Mouse (Mus musculus): ENCODE measurements around the gene Wnt5b. TPM values are rescaled to one million over a fixed set of nuclear protein-coding genes. Genes with fewer than 3 reads are reported as not detected.

The Wnt5b gene
- polyA plus RNA-seq, 1 experiment from 2014 or later = 5.8 TPM

DNA sequence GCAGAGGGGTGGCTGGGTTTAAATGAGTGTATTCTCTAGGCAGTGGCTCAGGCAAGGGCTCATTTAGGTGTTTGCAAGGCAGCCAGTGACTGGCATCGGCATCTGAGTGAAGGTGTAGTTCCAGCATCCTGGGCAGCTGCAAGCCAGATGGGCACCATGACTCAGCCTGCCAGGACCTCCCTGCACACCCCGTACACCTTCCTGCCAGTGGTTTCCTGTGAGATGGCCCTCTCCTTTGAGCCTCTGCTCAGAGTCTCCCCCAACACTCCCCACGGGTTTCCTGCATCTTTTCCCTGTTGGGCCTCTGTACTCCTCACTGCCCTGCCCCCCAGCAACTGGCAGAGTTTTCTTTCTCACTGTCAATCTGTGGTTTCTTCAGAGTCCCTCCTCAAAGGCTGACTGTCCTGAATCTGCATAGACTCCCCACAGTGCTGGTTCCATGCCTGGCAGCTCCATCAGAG, 22.2 kb downstream of the Wnt5b start:
- no peaks in the 10 kb centered on the region for H3K27me3 ChIP-seq
- no peak for ATAC-seq (replicated peaks; ENCODE audit: insufficient number of reproducible peaks, insufficient read depth, low FRiP score, low read depth)
- no peaks in the 10 kb centered on the region for H3K36me3 ChIP-seq
- WGBS = 39% methylated on average over 3 of the region's 3 CpGs
- peaks cover 35% of the 10 kb centered on the region for H3K4me1 ChIP-seq (replicated peaks)
- no peak overlapping the region for H3K4me2 ChIP-seq
- H3K9ac ChIP-seq = no peak overlapping the region
- no peak overlapping the region for H3K27ac ChIP-seq
- H3K4me3 ChIP-seq = no peak overlapping the region
- no peaks in the 10 kb centered on the region for H3K9me3 ChIP-seq (replicated peaks)

DNA sequence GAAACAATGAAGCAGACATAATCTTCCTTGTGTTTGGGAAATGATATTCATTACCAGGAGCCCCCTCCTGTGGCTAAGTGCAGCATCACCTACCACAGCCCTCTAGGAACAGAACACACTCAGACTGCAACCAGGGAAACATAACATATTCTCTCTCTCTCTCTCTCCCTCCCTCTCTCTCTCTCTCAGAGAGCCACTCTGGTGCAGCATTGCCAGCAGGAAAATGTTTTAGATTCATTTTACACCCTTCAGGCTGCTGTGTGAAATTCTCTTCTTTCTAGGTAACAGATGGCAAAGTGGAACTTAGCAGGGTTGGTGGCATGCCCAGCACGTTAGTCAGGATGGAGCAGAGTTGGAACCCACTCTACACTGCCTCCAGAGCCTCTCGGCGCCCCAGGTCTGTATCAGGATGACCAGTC, 22.7 kb downstream of the Wnt5b start:
- H3K27me3 ChIP-seq = no peaks in the 10 kb centered on the region
- H3K27ac ChIP-seq = no peak overlapping the region
- H3K4me3 ChIP-seq = no peak overlapping the region
- WGBS = 64% methylated on average over 3 of the region's 3 CpGs
- H3K36me3 ChIP-seq = no peaks in the 10 kb centered on the region
- ATAC-seq (replicated peaks; ENCODE audit: insufficient number of reproducible peaks, insufficient read depth, low FRiP score, low read depth) = no peak
- H3K4me1 ChIP-seq (replicated peaks) = peaks cover 32% of the 10 kb centered on the region
- H3K9ac ChIP-seq = no peak overlapping the region
- H3K4me2 ChIP-seq = no peak overlapping the region
- no peaks in the 10 kb centered on the region for H3K9me3 ChIP-seq (replicated peaks)

DNA sequence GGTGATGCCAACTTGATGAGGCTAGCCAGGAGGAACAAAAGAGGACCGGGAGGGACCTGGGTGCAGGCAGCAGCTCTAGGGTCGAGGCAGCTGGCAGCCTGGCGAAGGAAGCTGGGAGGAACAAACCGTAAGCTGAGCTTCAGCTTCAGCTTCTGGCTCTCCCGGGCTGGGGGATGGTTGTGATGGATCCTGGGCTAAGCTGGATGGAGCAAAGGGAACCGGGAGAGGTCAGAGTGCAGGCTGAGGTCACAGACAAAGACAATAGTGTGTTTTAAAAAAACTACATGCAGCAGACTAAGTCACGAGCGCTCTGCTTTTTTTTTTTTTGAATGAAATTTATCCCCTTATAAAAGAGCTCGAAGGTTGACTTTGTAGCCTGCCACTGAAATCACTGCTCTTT, 23.4 kb downstream of the Wnt5b start:
- Histone ChIP-seq H3K9ac (no peak overlapping the region), H3K27ac (peak overlapping the region; percentile 54), H3K4me1 (replicated peaks) (peaks cover 26% of the 10 kb centered on the region)

DNA sequence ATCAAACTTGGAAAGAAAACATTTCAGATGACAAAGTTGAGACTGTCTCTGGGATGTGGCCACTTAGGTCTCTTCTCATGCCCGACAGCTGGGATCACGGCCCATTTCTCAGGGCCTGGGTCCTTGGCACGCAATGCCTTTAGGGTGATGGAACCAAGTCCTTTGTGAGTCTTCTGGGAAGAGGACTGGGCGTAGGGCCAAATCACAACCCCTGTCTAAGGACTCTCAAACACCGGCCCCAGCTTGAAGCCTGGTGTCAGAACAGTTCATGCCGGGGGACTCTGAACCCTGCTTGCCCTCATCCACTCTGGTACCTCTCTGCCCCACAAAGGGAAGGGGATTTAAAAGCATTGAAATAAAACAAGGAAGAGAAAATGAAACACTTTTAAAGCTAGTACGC, 30.1 kb downstream of the Wnt5b start:
- Histone ChIP-seq H3K4me1 (replicated peaks) (peaks cover 25% of the 10 kb centered on the region), H3K27me3 (no peaks in the 10 kb centered on the region), H3K27ac (no peak overlapping the region; the same call in 1 of the 2 replicates), H3K4me2 (no peak overlapping the region), H3K36me3 (no peaks in the 10 kb centered on the region), H3K9me3 (replicated peaks) (no peaks in the 10 kb centered on the region), H3K9ac (no peak overlapping the region; the same call in 1 of the 2 replicates), H3K4me3 (no peak overlapping the region)
- WGBS = 49% methylated on average over 7 of the region's 7 CpGs
- ATAC-seq (replicated peaks; ENCODE audit: insufficient number of reproducible peaks, insufficient read depth, low FRiP score, low read depth) = peak; percentile 69

More for the DNA sequence above, 23.4 kb downstream of the Wnt5b start:
- no peak for ATAC-seq (replicated peaks; ENCODE audit: insufficient number of reproducible peaks, insufficient read depth, low FRiP score, low read depth)
- H3K4me2 ChIP-seq = peak overlapping the region; percentile 4; the same call in 1 of the 2 replicates
- no peak overlapping the region for H3K4me3 ChIP-seq
- no peaks in the 10 kb centered on the region for H3K36me3 ChIP-seq
- 32% methylated on average over 9 of the region's 9 CpGs for WGBS
- H3K9me3 ChIP-seq (replicated peaks) = no peaks in the 10 kb centered on the region
- no peaks in the 10 kb centered on the region for H3K27me3 ChIP-seq

DNA sequence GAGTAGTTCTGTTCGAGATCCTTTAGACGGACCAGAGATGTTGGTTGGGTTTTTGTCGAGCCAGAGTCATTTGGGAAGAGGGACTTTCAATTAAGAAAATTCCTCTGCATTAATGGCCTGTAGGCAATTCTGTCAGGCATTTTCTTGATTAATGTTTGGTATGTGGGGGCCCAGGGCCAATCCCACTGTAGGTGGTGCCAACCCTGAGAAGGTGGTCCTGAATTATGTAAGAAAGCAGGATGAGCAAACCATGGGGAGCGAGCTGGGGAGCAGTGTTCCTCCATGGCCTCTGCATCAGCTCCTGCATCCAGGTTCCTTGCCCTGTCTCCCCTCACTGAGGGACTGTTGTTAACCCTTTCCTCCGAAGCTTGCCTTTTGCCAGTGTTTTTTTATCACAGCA, 30.7 kb downstream of the Wnt5b start:
- H3K4me2 ChIP-seq = no peak overlapping the region
- peaks cover 30% of the 10 kb centered on the region for H3K4me1 ChIP-seq (replicated peaks)
- no peak overlapping the region for H3K9ac ChIP-seq
- no peaks in the 10 kb centered on the region for H3K27me3 ChIP-seq
- no peaks in the 10 kb centered on the region for H3K9me3 ChIP-seq (replicated peaks)
- no peaks in the 10 kb centered on the region for H3K36me3 ChIP-seq
- WGBS = 79% methylated on average over 5 of the region's 5 CpGs
- H3K4me3 ChIP-seq = no peak overlapping the region
- no peak overlapping the region for H3K27ac ChIP-seq
- no peak for ATAC-seq (replicated peaks; ENCODE audit: insufficient number of reproducible peaks, insufficient read depth, low FRiP score, low read depth)

DNA sequence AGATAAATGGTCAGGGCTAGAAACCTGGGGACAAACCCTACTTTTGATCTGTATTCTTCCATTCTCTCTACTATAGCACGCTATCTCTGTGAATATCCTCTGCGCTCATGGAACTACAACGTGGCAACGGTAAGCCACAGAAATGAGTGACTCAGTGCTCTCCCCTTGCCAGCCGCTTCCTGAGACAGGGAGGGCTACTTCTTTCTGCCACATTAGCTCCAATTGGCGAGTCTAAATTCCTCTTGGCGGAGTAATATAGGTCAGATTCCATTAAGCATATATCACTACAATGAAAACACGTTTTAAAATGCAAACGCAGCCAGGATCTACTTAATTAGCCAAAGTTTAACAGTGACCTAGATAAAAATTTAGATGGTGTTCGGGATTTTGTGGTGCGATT, 31.4 kb downstream of the Wnt5b start:
- H3K9ac ChIP-seq = no peak overlapping the region
- WGBS = 84% methylated on average over 11 of the region's 11 CpGs
- H3K27ac ChIP-seq = no peak overlapping the region
- ATAC-seq (replicated peaks; ENCODE audit: insufficient number of reproducible peaks, insufficient read depth, low FRiP score, low read depth) = no peak
- H3K36me3 ChIP-seq = no peaks in the 10 kb centered on the region
- no peak overlapping the region for H3K4me3 ChIP-seq
- peaks cover 35% of the 10 kb centered on the region for H3K4me1 ChIP-seq (replicated peaks)
- no peaks in the 10 kb centered on the region for H3K27me3 ChIP-seq
- H3K4me2 ChIP-seq = no peak overlapping the region
- H3K9me3 ChIP-seq (replicated peaks) = no peaks in the 10 kb centered on the region

DNA sequence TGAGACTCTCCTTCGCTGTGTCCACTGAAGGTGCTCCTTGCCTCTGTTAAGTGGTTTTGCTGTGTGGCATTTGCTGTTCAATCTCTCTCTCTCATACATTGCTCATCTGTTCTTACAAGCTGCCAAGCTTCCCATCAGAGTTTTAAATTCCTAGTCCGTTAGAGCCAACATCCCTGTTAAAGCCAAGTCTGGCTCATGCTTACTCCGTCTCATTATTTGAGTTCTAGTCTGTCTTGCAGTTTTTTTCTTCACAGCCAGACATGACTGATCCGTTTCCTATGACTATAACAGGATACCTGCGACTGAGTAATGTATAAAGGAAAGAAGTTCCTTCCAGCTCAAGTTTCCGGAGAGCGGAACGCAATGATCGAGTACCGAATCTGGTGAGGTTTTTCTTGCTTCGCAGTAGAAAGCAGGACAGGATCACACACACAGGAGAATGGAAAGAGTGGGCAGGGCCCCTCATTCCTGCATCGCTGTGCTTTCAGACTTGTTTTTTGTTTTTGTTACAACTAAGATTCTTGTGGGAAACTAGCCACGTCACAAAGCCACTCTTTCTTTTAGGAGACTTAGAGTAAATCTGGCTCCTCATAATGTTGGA, 34.6 kb downstream of the Wnt5b start:
- no peaks in the 10 kb centered on the region for H3K27me3 ChIP-seq
- peak overlapping the region; percentile 75 for H3K27ac ChIP-seq
- no peak overlapping the region for H3K4me3 ChIP-seq
- no peaks in the 10 kb centered on the region for H3K9me3 ChIP-seq (replicated peaks)
- WGBS = 81% methylated on average over 13 of the region's 13 CpGs
- no peak for ATAC-seq (replicated peaks; ENCODE audit: insufficient number of reproducible peaks, insufficient read depth, low FRiP score, low read depth)
- no peak overlapping the region for H3K9ac ChIP-seq
- peaks cover 33% of the 10 kb centered on the region for H3K4me1 ChIP-seq (replicated peaks)
- no peaks in the 10 kb centered on the region for H3K36me3 ChIP-seq
- no peak overlapping the region for H3K4me2 ChIP-seq

DNA sequence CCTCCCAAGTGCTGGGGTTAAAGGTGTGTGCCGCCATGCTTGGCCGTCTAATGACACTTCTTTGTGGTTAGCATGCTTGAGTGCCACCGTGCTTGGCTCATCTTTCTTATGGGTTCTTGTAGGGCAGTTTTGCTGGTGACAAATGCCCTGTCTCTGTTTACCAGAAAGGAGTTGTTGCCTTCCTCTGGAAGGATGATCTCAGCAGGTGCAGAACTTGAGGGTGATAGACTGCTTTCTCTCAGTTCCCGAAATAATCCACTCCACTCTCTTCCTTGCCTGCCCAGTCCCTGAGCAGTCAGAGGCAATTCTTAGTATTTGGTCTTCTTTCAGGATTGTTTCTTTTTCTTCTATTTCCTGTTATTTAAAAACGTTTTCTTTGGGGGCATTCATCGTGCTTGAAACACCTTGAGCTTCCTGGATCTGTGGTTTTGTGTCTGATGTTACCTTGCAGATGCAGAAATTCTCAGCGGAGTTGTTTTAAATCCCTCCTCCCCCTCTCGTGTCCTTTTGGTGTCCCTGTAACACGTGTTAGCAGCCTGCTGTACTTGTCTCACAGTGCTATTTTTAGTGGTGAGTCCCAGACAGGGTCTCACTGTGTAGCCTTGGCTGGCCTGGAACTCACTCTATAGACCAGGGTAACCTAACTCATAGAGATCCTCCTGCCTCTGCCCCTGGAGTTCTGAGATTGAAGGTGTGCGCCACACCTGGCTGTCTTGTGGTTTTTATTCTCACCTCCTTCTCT, 35.3 kb downstream of the Wnt5b start:
- H3K36me3 ChIP-seq = no peaks in the 10 kb centered on the region
- H3K4me2 ChIP-seq = no peak overlapping the region; the same call in 1 of the 2 replicates
- no peaks in the 10 kb centered on the region for H3K9me3 ChIP-seq (replicated peaks)
- ATAC-seq (replicated peaks; ENCODE audit: insufficient number of reproducible peaks, insufficient read depth, low FRiP score, low read depth) = peak; percentile 85
- H3K27ac ChIP-seq = peak overlapping the region; percentile 75
- no peaks in the 10 kb centered on the region for H3K27me3 ChIP-seq
- H3K4me1 ChIP-seq (replicated peaks) = peaks cover 25% of the 10 kb centered on the region
- WGBS = 51% methylated on average over 10 of the region's 10 CpGs
- no peak overlapping the region for H3K4me3 ChIP-seq
- no peak overlapping the region for H3K9ac ChIP-seq

DNA sequence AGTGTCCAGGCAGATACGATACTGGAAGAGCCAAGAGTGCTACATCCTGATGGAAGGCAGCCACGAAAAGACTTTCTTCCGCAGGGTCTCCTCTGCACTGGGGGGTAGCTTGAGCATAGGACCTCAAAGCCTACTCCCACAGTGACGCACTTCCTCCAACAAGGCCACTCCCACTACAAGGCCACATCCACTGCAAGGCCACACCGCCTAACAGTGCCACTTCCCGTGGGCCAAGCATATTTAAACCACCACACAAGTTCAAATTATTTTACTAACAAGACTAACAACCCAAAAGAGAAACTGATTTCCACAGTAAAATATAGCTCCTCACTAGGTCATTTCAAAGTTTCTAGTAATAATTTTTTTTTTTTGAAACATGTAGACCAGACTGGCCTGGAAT, 35.9 kb downstream of the Wnt5b start:
- H3K4me1 ChIP-seq (replicated peaks) = peaks cover 20% of the 10 kb centered on the region
- H3K4me3 ChIP-seq = no peak overlapping the region
- no peaks in the 10 kb centered on the region for H3K27me3 ChIP-seq
- 93% methylated on average over 6 of the region's 6 CpGs for WGBS
- no peak overlapping the region for H3K9ac ChIP-seq
- no peak for ATAC-seq (replicated peaks; ENCODE audit: insufficient number of reproducible peaks, insufficient read depth, low FRiP score, low read depth)
- peak overlapping the region; percentile 75 for H3K27ac ChIP-seq
- no peaks in the 10 kb centered on the region for H3K36me3 ChIP-seq
- H3K4me2 ChIP-seq = no peak overlapping the region
- H3K9me3 ChIP-seq (replicated peaks) = no peaks in the 10 kb centered on the region

DNA sequence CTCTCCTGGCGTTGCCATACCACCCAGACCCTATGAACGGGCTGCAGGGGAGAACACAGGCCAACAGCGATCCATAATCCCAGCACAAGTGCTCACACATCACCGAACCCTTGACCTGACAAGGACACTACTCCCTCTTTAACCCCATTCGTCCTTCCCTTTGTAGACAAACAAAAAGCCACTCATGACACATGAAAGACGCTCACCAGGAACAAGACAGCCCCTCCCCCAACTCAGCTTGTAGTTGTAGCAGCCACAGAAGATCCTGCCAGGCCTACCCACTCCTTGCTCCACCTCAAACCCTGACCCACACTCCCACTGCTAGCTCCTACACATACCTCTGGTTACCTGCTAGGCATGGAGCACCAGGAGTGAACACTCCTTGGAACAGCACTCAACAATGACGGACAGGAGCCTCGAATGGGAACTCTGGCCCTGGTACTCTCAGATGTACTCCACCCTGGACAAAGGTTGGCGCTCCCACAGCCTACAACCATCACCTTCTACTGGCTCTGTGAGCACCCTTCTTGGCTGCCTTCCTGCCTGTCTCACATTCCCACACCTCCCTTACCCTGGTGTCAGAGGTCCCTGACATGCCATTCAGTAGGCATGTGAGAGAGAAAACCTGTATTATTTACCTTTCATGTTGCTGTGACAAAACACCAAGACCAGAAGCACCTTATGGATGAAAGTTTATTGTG, 38.5 kb downstream of the Wnt5b start:
- Histone ChIP-seq H3K4me1 (replicated peaks) (peaks cover 25% of the 10 kb centered on the region), H3K36me3 (no peaks in the 10 kb centered on the region), H3K27me3 (no peaks in the 10 kb centered on the region), H3K4me2 (no peak overlapping the region), H3K9me3 (replicated peaks) (no peaks in the 10 kb centered on the region), H3K9ac (no peak overlapping the region), H3K27ac (no peak overlapping the region), H3K4me3 (no peak overlapping the region)
- no peak for ATAC-seq (replicated peaks; ENCODE audit: insufficient number of reproducible peaks, insufficient read depth, low FRiP score, low read depth)
- WGBS = 65% methylated on average over 9 of the region's 9 CpGs

DNA sequence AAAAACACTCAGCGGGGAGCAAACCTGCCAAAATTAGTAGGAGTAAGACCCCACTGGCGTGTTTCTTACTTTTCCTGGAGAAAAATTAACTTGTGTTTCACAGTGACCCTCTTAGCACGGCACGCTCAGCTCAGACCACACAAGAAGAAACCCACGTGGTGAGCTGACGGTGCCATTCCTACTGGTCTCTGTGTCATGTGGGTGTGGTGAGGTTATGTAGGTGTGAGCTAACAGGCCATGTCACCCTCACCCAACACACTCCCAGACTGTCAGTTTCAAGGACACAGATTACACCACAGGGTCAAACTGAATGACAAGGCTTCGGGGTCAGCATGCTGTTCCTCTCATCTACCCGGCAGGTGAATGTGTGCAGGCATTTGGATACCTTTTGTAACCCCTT, 39.4 kb downstream of the Wnt5b start:
- no peak overlapping the region for H3K27ac ChIP-seq
- H3K9ac ChIP-seq = no peak overlapping the region
- no peak overlapping the region for H3K4me2 ChIP-seq
- no peaks in the 10 kb centered on the region for H3K27me3 ChIP-seq
- H3K9me3 ChIP-seq (replicated peaks) = no peaks in the 10 kb centered on the region
- H3K36me3 ChIP-seq = no peaks in the 10 kb centered on the region
- WGBS = 62% methylated on average over 8 of the region's 8 CpGs
- peaks cover 25% of the 10 kb centered on the region for H3K4me1 ChIP-seq (replicated peaks)
- ATAC-seq (replicated peaks; ENCODE audit: insufficient number of reproducible peaks, insufficient read depth, low FRiP score, low read depth) = no peak; the same call in 1 of the 2 replicates
- H3K4me3 ChIP-seq = no peak overlapping the region

Data from heart, embryonic 15.5 days (tissue).